Mouse (Mus musculus): Measurements from ENCODE around the gene Mettl24.
"Not testable (repeated sequence)": the region's sequence is repeated elsewhere in the genome, so short reads cannot be mapped to it uniquely, and the experiment has no call there.

The Mettl24 gene

GRCm38 (mm10) chr10:40809411-40809910 is 126.4 kb downstream of the Mettl24 start:
- DNase-seq (ENCODE audit: low spot score), result not testable (repeated sequence)

DNA sequence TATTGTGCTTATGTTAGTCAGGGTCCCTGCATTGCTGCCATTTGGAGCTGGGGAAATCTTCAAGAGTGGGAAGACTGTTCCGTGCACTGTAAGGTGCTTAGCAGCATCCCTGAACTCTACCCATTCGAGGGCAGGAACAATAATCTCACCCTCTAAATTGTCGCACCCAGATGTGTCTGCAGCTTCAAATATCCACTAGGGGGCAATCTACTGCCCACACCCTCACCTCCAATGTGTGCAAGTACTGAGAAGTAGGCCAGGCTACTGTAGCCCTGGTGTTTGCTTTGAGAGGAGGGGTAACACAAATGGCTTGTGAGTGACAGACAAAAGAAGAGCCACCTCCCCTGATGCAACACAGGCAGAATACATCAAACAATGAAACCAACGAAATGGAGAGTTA is 130.5 kb downstream of the Mettl24 start:
- DNase-seq (ENCODE audit: low spot score), result no peak

- DNase-seq (ENCODE audit: low spot score), result no peak
Measured at GRCm38 (mm10) chr10:40816471-40816870, 133.4 kb downstream of the Mettl24 start.

DNA sequence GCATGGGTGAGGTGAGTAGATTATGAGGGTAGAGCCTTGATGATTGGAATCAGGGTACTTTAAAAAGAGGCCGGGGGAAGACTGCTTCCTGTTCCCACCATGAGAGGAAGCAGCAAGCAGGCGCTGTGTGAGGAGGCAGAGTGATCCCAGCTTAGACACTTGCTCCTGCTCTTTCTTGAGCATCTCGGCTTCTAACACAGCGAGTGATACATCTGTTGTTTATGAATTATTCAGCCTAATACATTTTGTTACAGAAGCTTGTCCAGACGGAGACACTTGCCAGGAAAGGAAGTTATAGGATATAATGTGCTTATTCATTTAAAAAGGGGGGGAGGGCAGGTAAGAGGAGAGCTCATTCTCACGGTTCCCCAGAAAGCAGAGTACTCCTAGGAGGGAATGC is 142.9 kb downstream of the Mettl24 start:
- DNase-seq (ENCODE audit: low spot score), result no peak

DNA sequence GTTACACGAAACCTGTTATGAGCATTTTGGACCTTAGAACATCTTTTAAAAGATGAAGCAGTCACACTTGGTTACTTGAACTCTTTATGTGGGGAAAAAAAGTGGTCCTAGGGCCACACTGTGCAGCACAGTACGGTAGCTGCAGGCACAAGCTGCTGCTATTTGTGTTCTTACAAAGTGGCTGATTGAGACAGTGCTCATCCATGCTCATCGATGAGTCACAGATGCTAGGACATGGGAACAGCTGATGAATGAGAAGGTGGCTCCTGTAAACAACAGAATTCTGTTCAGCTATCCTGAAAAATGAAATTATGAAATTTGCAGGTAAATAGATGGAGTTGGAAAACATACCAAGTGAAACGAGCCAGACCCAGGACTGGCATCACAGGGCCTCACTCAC is 144.6 kb downstream of the Mettl24 start:
- no peak for DNase-seq (ENCODE audit: low spot score)

GRCm38 (mm10) chr10:40830312-40830711 is 147.2 kb downstream of the Mettl24 start:
- no peak for DNase-seq (ENCODE audit: low spot score)

- no peak for DNase-seq (ENCODE audit: low spot score)
Measured at GRCm38 (mm10) chr10:40831267-40831666, 148.2 kb downstream of the Mettl24 start.

GRCm38 (mm10) chr10:40840086-40840485 is 157.0 kb downstream of the Mettl24 start:
- no peak for DNase-seq (ENCODE audit: low spot score)

DNA sequence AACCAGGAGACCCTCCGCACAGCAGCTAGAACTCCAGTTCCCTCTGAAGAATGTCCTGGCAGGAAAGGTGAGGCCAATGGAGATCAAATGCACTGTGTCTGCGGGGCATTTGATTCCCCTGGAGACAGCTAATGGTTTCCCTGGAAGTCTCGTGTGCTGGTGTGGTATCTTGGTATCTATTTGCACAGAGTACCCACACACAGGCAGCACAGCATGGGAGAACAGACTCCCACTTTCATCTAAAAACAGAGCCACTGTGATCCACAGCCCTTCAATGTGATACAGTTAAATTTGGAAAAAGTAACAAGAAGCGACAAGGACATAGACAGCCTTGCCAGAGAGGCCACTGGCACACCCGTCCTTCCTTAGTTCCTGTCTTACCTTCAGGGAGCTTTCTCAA is 160.8 kb downstream of the Mettl24 start:
- DNase-seq (ENCODE audit: low spot score), result no peak

DNA sequence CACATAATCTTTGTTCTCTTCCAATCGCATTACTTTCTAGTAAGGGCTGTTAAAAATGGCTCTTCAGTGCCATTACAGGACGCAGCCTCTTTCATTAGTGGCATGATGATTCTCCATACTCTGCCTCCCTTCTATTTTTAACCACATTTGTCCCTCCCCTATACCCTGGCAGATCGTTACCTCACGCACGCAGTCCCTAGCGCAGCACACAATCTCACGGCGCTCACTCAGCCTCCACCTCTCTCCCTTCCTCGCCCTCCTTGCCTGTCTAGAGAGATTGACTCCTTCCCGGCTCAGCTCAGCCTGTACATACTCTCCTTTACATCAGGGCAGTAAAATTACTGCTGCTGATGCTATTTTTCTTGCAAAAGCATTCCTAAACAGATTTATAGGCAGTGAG is 161.5 kb downstream of the Mettl24 start:
- no peak for DNase-seq (ENCODE audit: low spot score)

GRCm38 (mm10) chr10:40845626-40846025 is 162.5 kb downstream of the Mettl24 start:
- no peak for DNase-seq (ENCODE audit: low spot score)

- no peak for DNase-seq (ENCODE audit: low spot score)
Measured at GRCm38 (mm10) chr10:40847176-40847874, 164.2 kb downstream of the Mettl24 start.

- DNase-seq (ENCODE audit: low spot score), result no peak
Measured at GRCm38 (mm10) chr10:40850644-40851043, 167.6 kb downstream of the Mettl24 start.

DNA sequence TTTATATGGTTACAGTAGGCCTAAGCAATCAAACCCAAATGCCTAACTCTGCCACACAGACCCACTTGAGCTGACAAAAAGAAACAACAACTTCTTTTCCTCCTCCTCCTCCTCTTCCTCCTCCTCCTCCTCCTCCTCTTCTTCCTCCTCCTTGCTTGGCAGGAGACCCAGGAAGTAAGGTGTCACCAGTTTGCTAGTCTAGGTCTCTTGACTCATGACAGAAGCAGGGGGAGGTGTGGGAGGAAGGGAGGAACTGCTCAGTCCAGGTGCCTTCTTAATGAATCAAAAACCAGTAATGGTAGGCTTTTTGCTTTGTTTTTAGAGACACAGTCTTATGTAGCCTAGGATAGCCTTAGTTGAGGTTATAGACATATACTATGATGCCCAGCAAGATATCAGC is 168.1 kb downstream of the Mettl24 start:
- no peak for DNase-seq (ENCODE audit: low spot score)

GRCm38 (mm10) chr10:40855616-40856015 is 172.5 kb downstream of the Mettl24 start:
- DNase-seq (ENCODE audit: low spot score), result no peak

DNA sequence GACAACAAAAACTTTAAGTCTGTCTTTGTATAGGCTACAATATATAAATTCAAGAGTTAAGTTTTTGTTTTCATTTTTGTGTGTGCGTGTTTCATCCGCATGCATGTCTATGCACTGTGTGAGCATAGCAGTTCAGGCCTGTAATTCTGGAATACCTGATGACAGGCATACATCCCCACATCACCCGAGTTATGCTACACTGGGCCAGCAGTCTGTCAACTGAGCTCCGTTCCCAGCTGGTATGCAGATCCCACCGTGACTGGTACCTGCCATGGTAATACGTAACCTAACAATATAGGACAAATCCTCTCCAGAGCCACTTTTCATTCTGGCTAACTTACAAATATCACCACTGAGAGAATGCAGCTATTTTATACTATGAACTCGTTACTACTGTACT is 173.6 kb downstream of the Mettl24 start:
- DNase-seq (ENCODE audit: low spot score), result no peak

GRCm38 (mm10) chr10:40857599-40857998 is 174.5 kb downstream of the Mettl24 start:
- DNase-seq (ENCODE audit: low spot score), result no peak
